Comparison of ENCODE assay signal across 7 mouse cellular contexts in the genomic region with DNA sequence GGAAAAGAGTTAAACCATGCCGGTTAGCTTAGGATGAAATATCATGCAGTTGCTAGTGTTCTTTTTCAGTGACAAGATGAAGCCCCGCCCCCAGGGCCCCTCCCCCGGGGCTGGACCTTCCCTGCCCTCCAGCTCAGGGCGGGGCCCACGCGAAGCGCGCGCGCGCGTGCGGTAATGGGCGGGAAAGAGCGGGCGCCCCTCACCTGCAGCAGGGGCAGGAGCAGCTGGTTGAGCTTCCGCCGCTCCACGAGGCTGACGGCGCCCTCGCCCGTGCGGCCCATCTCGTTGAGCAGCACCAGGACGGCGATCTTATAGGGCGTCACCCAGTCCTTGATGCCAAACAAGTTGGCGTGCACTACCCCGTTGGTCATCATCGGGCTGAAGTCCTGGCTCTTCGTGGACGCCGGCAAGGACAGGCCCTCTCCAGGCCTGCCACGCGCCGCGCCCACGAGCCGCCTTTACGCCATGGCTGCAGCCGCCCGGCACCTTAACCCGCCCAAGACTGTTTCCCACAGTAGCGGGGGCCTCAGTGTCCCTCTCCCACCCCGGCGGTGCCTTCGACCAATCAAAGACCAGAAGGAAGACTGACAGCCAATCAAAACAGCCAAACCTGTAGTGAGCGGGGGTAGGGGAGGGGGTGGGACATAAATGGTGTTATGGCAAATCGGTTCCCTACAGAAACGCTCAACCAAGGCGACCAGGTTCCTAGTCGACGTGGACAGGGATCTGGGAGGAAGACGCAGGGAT. TPM values are rescaled to one million over a fixed set of nuclear protein-coding genes. Genes with fewer than 3 reads are reported as not detected.
DNase-seq lines count a peak whose midpoint lies in the region; ATAC-seq lines count a peak whose summit lies in the region.

A gene (minus strand): TSS at position 563 of the 747 bp plus-strand sequence.

- peak within 1 kb of the TSS; percentile 72 for H3K4me3 ChIP-seq in intestine, embryonic 15.5 days (replicated peaks)
- H3K4me3 ChIP-seq in midbrain, embryonic 10.5 days = peak within 1 kb of the TSS; percentile 83

- H3K27me3 ChIP-seq in intestine, embryonic 15.5 days (replicated peaks) = no peaks in the 10 kb centered on the region
- H3K27me3 ChIP-seq in midbrain, embryonic 10.5 days (ENCODE audit: low read depth, poor library complexity, severe bottlenecking) = no peaks in the 10 kb centered on the region

- DNase-seq in adrenal gland, adult 2 months = peak; percentile 95
- DNase-seq in embryo, embryonic 11.5 days (ENCODE audit: low read depth, low spot score) = peak; percentile 93
- DNase-seq in gastrocnemius, postnatal 36 days = peak; percentile 87 to 91
- DNase-seq in left cerebral cortex, postnatal 25 days (ENCODE audit: low spot score in 2 of 2) = peak; percentile 88 to 98
- DNase-seq in midbrain, embryonic 10.5 days (ENCODE audit: low spot score) = peak; percentile 95
- DNase-seq in right cerebral cortex, postnatal 4 days = peak; percentile 82

- peak within 1 kb of the TSS; percentile 95 for H3K27ac ChIP-seq in intestine, embryonic 15.5 days
- H3K27ac ChIP-seq in midbrain, embryonic 10.5 days (replicated peaks) = peak within 1 kb of the TSS; percentile 96

- H3K4me2 ChIP-seq in intestine, embryonic 15.5 days (replicated peaks) = peak within 1 kb of the TSS; percentile 63

- no peaks in the 10 kb centered on the region for H3K9me3 ChIP-seq in intestine, embryonic 15.5 days
- H3K9me3 ChIP-seq in midbrain, embryonic 10.5 days (replicated peaks) = no peaks in the 10 kb centered on the region

- intact Hi-C loops in gastrocnemius, postnatal 36 days (cut with DNase I) = loop anchor here (2.0 kb wide), 1 partner anchor 30 kb away; a partner anchor contains a TSS
- intact Hi-C loops in left cerebral cortex, postnatal 25 days (cut with DNase I) = loop anchor here (1.0 to 5.0 kb wide), 2 partner anchors 28 to 76 kb away; no protein-coding TSS in a partner anchor

- peaks cover 20% of the 10 kb centered on the region for H3K36me3 ChIP-seq in intestine, embryonic 15.5 days
- peaks cover 38% of the 10 kb centered on the region for H3K36me3 ChIP-seq in midbrain, embryonic 10.5 days

- ATAC-seq in intestine, embryonic 15.5 days = peak; percentile 100

- WGBS in intestine, embryonic 15.5 days = under 1% methylated on average over 55 of the region's 55 CpGs
- under 1% methylated on average over 55 of the region's 55 CpGs for WGBS in midbrain, embryonic 10.5 days

- peaks cover 10% of the 10 kb centered on the region for H3K4me1 ChIP-seq in intestine, embryonic 15.5 days (replicated peaks)
- peaks cover 13% of the 10 kb centered on the region for H3K4me1 ChIP-seq in midbrain, embryonic 10.5 days

- H3K9ac ChIP-seq in intestine, embryonic 15.5 days = peak within 1 kb of the TSS; percentile 84

RNA-seq across cellular contexts. Expression of the gene that starts here (rescaled TPM):
- 100 to 1,000 TPM; 152 to 154 TPM for total RNA-seq in adrenal gland, adult 2 months (2021)
- 124 and 148 TPM in 2 replicates for polyA plus RNA-seq in adrenal gland, adult 2 months (2012; rRNA removed)
- total RNA-seq in gastrocnemius, postnatal 36 days (2021) = 100 to 1,000 TPM; 289 to 361 TPM
- polyA plus RNA-seq in intestine, embryonic 15.5 days (2015; fragmentation: Nextera tagmentation; extraction: Ambion mirVana) = 362 and 376 TPM in 2 replicates
- 100 to 1,000 TPM; 221 to 225 TPM for total RNA-seq in left cerebral cortex, postnatal 25 days (2021)
- 499 and 524 TPM in 2 replicates for polyA plus RNA-seq in midbrain, embryonic 10.5 days (2016; fragmentation: Nextera tagmentation; extraction: Ambion mirVana)

Comparison
In these comparisons a context has a peak if more than half of its experiments do, and no peak if none do; other contexts are left out.
1. Peak in every context shown above with its lines: DNase-seq, ATAC-seq, H3K4me3 ChIP-seq and H3K27ac ChIP-seq.